Mouse (Mus musculus): ENCODE measurements around the gene Pxmp4. TPM values are rescaled to one million over a fixed set of nuclear protein-coding genes. Genes with fewer than 3 reads are reported as not detected.

Gene Pxmp4
- polyA plus RNA-seq, 1 experiment from 2014 or later, result 32.9 TPM

- ATAC-seq (ENCODE audit: low FRiP score, low TSS enrichment), result no peak
- Histone ChIP-seq H3K4me3 (ENCODE audit: low read length) (no peak overlapping the region), H3K4me1 (ENCODE audit: insufficient read depth, low read length) (peaks cover 5% of the 10 kb centered on the region), H3K27ac (ENCODE audit: low read length) (no peak overlapping the region), H3K27me3 (ENCODE audit: insufficient read depth, low read length) (no peaks in the 10 kb centered on the region), H3K36me3 (ENCODE audit: insufficient read depth, low read length) (no peaks in the 10 kb centered on the region), H3K4me2 (replicated peaks; ENCODE audit: low read depth, low read length) (no peak overlapping the region), H3K9me3 (ENCODE audit: low read length) (no peaks in the 10 kb centered on the region), H3K9ac (replicated peaks; ENCODE audit: low read length) (no peak overlapping the region)
- 87% methylated on average over 5 of the region's 5 CpGs for WGBS
Measured at GRCm38 (mm10) chr2:154615674-154616073, 12.2 kb upstream of the Pxmp4 start.

- peaks cover 5% of the 10 kb centered on the region for H3K4me1 ChIP-seq (ENCODE audit: insufficient read depth, low read length)
- H3K27me3 ChIP-seq (ENCODE audit: insufficient read depth, low read length), result no peaks in the 10 kb centered on the region
- H3K9me3 ChIP-seq (ENCODE audit: low read length), result no peaks in the 10 kb centered on the region
- H3K9ac ChIP-seq (replicated peaks; ENCODE audit: low read length), result peak overlapping the region; percentile 37; the same call in 1 of the 2 replicates
- 55% methylated on average over 19 of the region's 19 CpGs for WGBS
- peak overlapping the region; percentile 26 for H3K4me2 ChIP-seq (replicated peaks; ENCODE audit: low read depth, low read length)
- no peak for ATAC-seq (ENCODE audit: low FRiP score, low TSS enrichment)
- H3K36me3 ChIP-seq (ENCODE audit: insufficient read depth, low read length), result no peaks in the 10 kb centered on the region
- no peak overlapping the region for H3K4me3 ChIP-seq (ENCODE audit: low read length)
- peak overlapping the region; percentile 36; the same call in 1 of the 2 replicates for H3K27ac ChIP-seq (ENCODE audit: low read length)
Measured at GRCm38 (mm10) chr2:154614841-154615576, 11.5 kb upstream of the Pxmp4 start.

GRCm38 (mm10) chr2:154613118-154614115, 9.9 kb upstream of the Pxmp4 start, which contains the start of the genes Zfp341 and 4930519P11Rik:
Gene Zfp341 (plus strand): TSS chr2:154613297.
Gene 4930519P11Rik (minus strand): TSS chr2:154613437.
- peak; percentile 96 for ATAC-seq (ENCODE audit: low FRiP score, low TSS enrichment)
- no peaks in the 10 kb centered on the region for H3K9me3 ChIP-seq (ENCODE audit: low read length)
- H3K4me3 ChIP-seq (ENCODE audit: low read length), result peak within 1 kb of the TSS; percentile 61
- H3K4me2 ChIP-seq (replicated peaks; ENCODE audit: low read depth, low read length), result peak within 1 kb of the TSS; percentile 75
- H3K27me3 ChIP-seq (ENCODE audit: insufficient read depth, low read length), result no peaks in the 10 kb centered on the region
- WGBS, result under 1% methylated on average over 83 of the region's 98 CpGs
- no peaks in the 10 kb centered on the region for H3K36me3 ChIP-seq (ENCODE audit: insufficient read depth, low read length)
- peak within 1 kb of the TSS; percentile 85 for H3K9ac ChIP-seq (replicated peaks; ENCODE audit: low read length)
- peak within 1 kb of the TSS; percentile 97 for H3K27ac ChIP-seq (ENCODE audit: low read length)
- peaks cover 5% of the 10 kb centered on the region for H3K4me1 ChIP-seq (ENCODE audit: insufficient read depth, low read length)

GRCm38 (mm10) chr2:154609050-154609767, 5.7 kb upstream of the Pxmp4 start:
- no peaks in the 10 kb centered on the region for H3K9me3 ChIP-seq (ENCODE audit: low read length)
- no peaks in the 10 kb centered on the region for H3K27me3 ChIP-seq (ENCODE audit: insufficient read depth, low read length)
- H3K4me3 ChIP-seq (ENCODE audit: low read length), result no peak overlapping the region
- no peaks in the 10 kb centered on the region for H3K36me3 ChIP-seq (ENCODE audit: insufficient read depth, low read length)
- H3K4me2 ChIP-seq (replicated peaks; ENCODE audit: low read depth, low read length), result no peak overlapping the region
- H3K4me1 ChIP-seq (ENCODE audit: insufficient read depth, low read length), result peaks cover 6% of the 10 kb centered on the region
- no peak overlapping the region for H3K27ac ChIP-seq (ENCODE audit: low read length)
- 55% methylated on average over 10 of the region's 10 CpGs for WGBS
- ATAC-seq (ENCODE audit: low FRiP score, low TSS enrichment), result no peak
- H3K9ac ChIP-seq (replicated peaks; ENCODE audit: low read length), result no peak overlapping the region

GRCm38 (mm10) chr2:154606965-154607364, 3.5 kb upstream of the Pxmp4 start:
- Histone ChIP-seq H3K9me3 (ENCODE audit: low read length) (no peaks in the 10 kb centered on the region), H3K4me1 (ENCODE audit: insufficient read depth, low read length) (peaks cover 8% of the 10 kb centered on the region; the same call in 1 of the 2 replicates), H3K4me3 (ENCODE audit: low read length) (no peak overlapping the region), H3K27ac (ENCODE audit: low read length) (no peak overlapping the region), H3K4me2 (replicated peaks; ENCODE audit: low read depth, low read length) (no peak overlapping the region), H3K36me3 (ENCODE audit: insufficient read depth, low read length) (no peaks in the 10 kb centered on the region), H3K9ac (replicated peaks; ENCODE audit: low read length) (no peak overlapping the region), H3K27me3 (ENCODE audit: insufficient read depth, low read length) (no peaks in the 10 kb centered on the region)
- WGBS, result 81% methylated on average over 1 of the region's 1 CpGs
- ATAC-seq (ENCODE audit: low FRiP score, low TSS enrichment), result no peak

- peak overlapping the region; percentile 78 for H3K4me3 ChIP-seq (ENCODE audit: low read length)
- no peak for ATAC-seq (ENCODE audit: low FRiP score, low TSS enrichment)
- H3K27ac ChIP-seq (ENCODE audit: low read length), result no peak overlapping the region
- no peaks in the 10 kb centered on the region for H3K27me3 ChIP-seq (ENCODE audit: insufficient read depth, low read length)
- H3K4me2 ChIP-seq (replicated peaks; ENCODE audit: low read depth, low read length), result peak overlapping the region; percentile 72
- no peaks in the 10 kb centered on the region for H3K36me3 ChIP-seq (ENCODE audit: insufficient read depth, low read length)
- peaks cover 8% of the 10 kb centered on the region; the same call in 1 of the 2 replicates for H3K4me1 ChIP-seq (ENCODE audit: insufficient read depth, low read length)
- WGBS, result 37% methylated on average over 7 of the region's 7 CpGs
- peak overlapping the region; percentile 50; the same call in 1 of the 2 replicates for H3K9ac ChIP-seq (replicated peaks; ENCODE audit: low read length)
- H3K9me3 ChIP-seq (ENCODE audit: low read length), result no peaks in the 10 kb centered on the region
Measured at GRCm38 (mm10) chr2:154604156-154604555, 648 bp upstream of the Pxmp4 start.

- Histone ChIP-seq H3K4me3 (ENCODE audit: low read length) (peak overlapping the region; percentile 78), H3K4me2 (replicated peaks; ENCODE audit: low read depth, low read length) (peak overlapping the region; percentile 72), H3K27me3 (ENCODE audit: insufficient read depth, low read length) (no peaks in the 10 kb centered on the region), H3K27ac (ENCODE audit: low read length) (peak overlapping the region; percentile 62; the same call in 1 of the 2 replicates), H3K36me3 (ENCODE audit: insufficient read depth, low read length) (no peaks in the 10 kb centered on the region), H3K9ac (replicated peaks; ENCODE audit: low read length) (peak overlapping the region; percentile 85), H3K9me3 (ENCODE audit: low read length) (no peaks in the 10 kb centered on the region), H3K4me1 (ENCODE audit: insufficient read depth, low read length) (peaks cover 8% of the 10 kb centered on the region; the same call in 1 of the 2 replicates)
- 14% methylated on average over 22 of the region's 22 CpGs for WGBS
- 0 out of 2 replicates have a peak, but pooled peaks have one; percentile 1 for ATAC-seq (ENCODE audit: low FRiP score, low TSS enrichment)
Measured at GRCm38 (mm10) chr2:154603007-154603637, 386 bp downstream of the Pxmp4 start.

- Histone ChIP-seq H3K27ac (ENCODE audit: low read length) (no peak overlapping the region), H3K9me3 (ENCODE audit: low read length) (no peaks in the 10 kb centered on the region), H3K36me3 (ENCODE audit: insufficient read depth, low read length) (no peaks in the 10 kb centered on the region), H3K4me1 (ENCODE audit: insufficient read depth, low read length) (peaks cover 8% of the 10 kb centered on the region; the same call in 1 of the 2 replicates), H3K4me2 (replicated peaks; ENCODE audit: low read depth, low read length) (no peak overlapping the region), H3K9ac (replicated peaks; ENCODE audit: low read length) (no peak overlapping the region), H3K4me3 (ENCODE audit: low read length) (no peak overlapping the region), H3K27me3 (ENCODE audit: insufficient read depth, low read length) (no peaks in the 10 kb centered on the region)
- 76% methylated on average over 3 of the region's 3 CpGs for WGBS
- no peak for ATAC-seq (ENCODE audit: low FRiP score, low TSS enrichment)
Measured at GRCm38 (mm10) chr2:154601324-154601723, 2.2 kb downstream of the Pxmp4 start.

- H3K27ac ChIP-seq (ENCODE audit: low read length), result no peak overlapping the region
- H3K4me2 ChIP-seq (replicated peaks; ENCODE audit: low read depth, low read length), result no peak overlapping the region
- no peak overlapping the region for H3K9ac ChIP-seq (replicated peaks; ENCODE audit: low read length)
- H3K27me3 ChIP-seq (ENCODE audit: insufficient read depth, low read length), result no peaks in the 10 kb centered on the region
- ATAC-seq (ENCODE audit: low FRiP score, low TSS enrichment), result no peak
- 0 out of 2 replicates have a peak, but pooled peaks cover 2% of the 10 kb centered on the region for H3K36me3 ChIP-seq (ENCODE audit: insufficient read depth, low read length)
- H3K4me1 ChIP-seq (ENCODE audit: insufficient read depth, low read length), result peaks cover 8% of the 10 kb centered on the region; the same call in 1 of the 2 replicates
- no peaks in the 10 kb centered on the region for H3K9me3 ChIP-seq (ENCODE audit: low read length)
- WGBS, result 74% methylated on average over 6 of the region's 6 CpGs
- H3K4me3 ChIP-seq (ENCODE audit: low read length), result no peak overlapping the region
Measured at GRCm38 (mm10) chr2:154600586-154600985, 2.9 kb downstream of the Pxmp4 start.
